Mouse (Mus musculus): ENCODE measurements around the gene Trafd1.

DNA sequence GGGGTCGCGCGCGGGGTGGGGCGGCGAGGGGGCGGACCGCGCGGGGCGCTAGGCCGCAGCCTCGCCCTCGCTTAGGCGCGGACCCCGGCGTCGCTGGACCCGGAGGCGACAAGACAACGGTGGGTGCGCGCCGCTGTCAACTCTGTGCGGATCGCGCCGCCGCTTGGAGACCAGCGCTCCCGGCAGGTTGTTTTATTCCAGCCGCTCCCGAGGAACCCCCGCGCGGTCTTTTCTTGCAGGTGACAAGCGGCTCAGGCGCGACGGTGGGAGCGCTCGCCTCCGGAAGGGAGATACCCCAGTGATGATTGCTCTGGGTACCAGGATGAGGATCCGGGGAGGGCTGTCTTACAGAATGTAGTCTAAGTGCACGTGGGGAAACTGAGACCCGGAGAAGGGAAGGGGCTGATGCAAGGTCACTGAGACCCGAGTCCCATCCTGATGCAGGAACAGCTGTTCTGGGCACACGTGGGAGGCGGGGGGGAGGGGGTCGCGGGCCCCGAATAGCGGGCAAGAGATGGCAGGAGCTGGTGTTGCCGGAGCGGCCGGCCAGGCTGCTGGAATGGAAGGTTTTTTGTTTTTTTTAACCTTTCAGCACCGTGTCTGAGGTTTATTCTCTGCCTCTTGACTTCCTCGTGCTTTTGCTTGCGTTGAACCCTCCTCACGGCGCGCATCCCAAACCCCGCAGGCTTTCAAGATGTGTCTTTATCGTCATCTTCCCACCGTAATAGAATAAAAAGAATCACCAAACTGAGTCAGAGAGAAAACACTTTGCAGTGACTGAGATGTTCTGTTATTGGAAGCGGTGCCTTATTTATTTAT is 12.9 kb upstream of the Trafd1 start:
- TF ChIP-seq GATA1 (IDR thresholded peaks at IDR 0.05; ENCODE audit: borderline replicate concordance, low read length) (no peak), FLI1 (IDR thresholded peaks at IDR 0.05; ENCODE audit: low read length) (no peak)
